Mouse (Mus musculus) hindbrain, embryonic 11.5 days (tissue): ENCODE results near the gene Gsn. TPM values are rescaled to one million over a fixed set of nuclear protein-coding genes. Genes with fewer than 3 reads are reported as not detected.

Source experiments
- ATAC-seq: fragments of 200-750 bp; cut with Nextera tagmentation; 2 replicates; pipeline ENCODE4 v1.8.0; 2017; ENCODE audit warnings: mild to moderate bottlenecking, moderate TSS enrichment, moderate library complexity; ENCODE audit not compliant: low FRiP score
- DNase-seq: peaks from one replicate; pipeline ENCODE4 v3.0.0-alpha.2; 2015; ENCODE audit warnings: low spot score
- H3K27ac ChIP-seq: fragments of 300-500 bp; sonication (generic); 2 replicates; pipeline ENCODE4 v1.5.1; 2014; ENCODE audit warnings: mild to moderate bottlenecking, low read depth, low read length
- H3K27me3 ChIP-seq: fragments of 300-500 bp; sonication (generic); 2 replicates; pipeline ENCODE4 v1.6.1; 2014; ENCODE audit warnings: mild to moderate bottlenecking, low read length, moderate library complexity, mixed read lengths; ENCODE audit not compliant: control insufficient read depth, insufficient read depth
- H3K36me3 ChIP-seq: fragments of 300-500 bp; sonication (generic); 2 replicates; pipeline ENCODE4 v1.6.1; 2014; ENCODE audit warnings: mild to moderate bottlenecking, low read length, moderate library complexity, mixed read lengths; ENCODE audit not compliant: control insufficient read depth, insufficient read depth
- H3K4me1 ChIP-seq: fragments of 300-500 bp; sonication (generic); replicated peaks from 2 replicates; pipeline ENCODE4 v1.6.1; 2014; ENCODE audit warnings: low read length, mixed read lengths; ENCODE audit not compliant: control insufficient read depth, insufficient read depth
- H3K4me2 ChIP-seq: fragments of 300-500 bp; sonication (generic); replicated peaks from 2 replicates; pipeline ENCODE4 v1.6.1; 2014; ENCODE audit warnings: mild to moderate bottlenecking, low read depth, low read length
- H3K4me3 ChIP-seq: fragments of 300-500 bp; sonication (generic); 2 replicates; pipeline ENCODE4 v1.5.1; 2014; ENCODE audit warnings: low read depth, low read length
- H3K9ac ChIP-seq: fragments of 300-500 bp; sonication (generic); 2 replicates; pipeline ENCODE4 v1.6.1; 2014; ENCODE audit warnings: low read depth, low read length
- H3K9me3 ChIP-seq: fragments of 300-500 bp; sonication (generic); 2 replicates; pipeline ENCODE4 v1.6.1; 2016; ENCODE audit warnings: low read length; ENCODE audit not compliant: control insufficient read depth
- WGBS: fragments of 180-500 bp; shearing (Covaris S2); extraction: QIAGEN DNeasy Blood & Tissue Kit; methylation state at CpG from one replicate; pipeline ENCODE4 v1.1.7; 2014; 5-methylcytosine and 5-hydroxymethylcytosine counted together
- polyA plus RNA-seq: library from polyadenylated mRNA; unstranded; fragments of >200 nt; fragmentation: Nextera tagmentation; extraction: Ambion mirVana; gene quantifications from 2 replicates; pipeline ENCODE4 v1.2.1, GENCODE M21; 2014

The Gsn gene
- polyA plus RNA-seq, 1 experiment from 2014 or later, result 40.2 TPM

DNA sequence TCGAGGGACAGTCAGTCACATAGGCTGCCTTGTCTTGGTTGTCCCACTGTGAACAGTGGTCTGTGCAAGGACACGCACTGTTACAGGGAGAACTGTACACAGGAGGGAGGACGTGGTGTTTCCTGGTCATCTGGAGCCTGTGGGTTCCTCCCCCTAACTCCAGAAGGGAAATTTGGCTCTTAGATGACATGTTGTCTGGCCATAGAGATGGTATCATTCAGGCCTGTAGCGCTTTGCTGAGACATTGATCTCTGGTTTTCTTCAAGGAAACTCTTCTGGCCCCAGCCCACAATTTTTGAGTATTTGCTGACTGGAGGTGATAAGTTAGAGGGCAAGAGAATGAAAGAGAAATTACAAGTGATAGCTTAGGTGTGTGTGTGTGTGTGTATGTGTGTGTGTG is 2.4 kb downstream of the Gsn start:
- 88% methylated on average over 4 of the region's 4 CpGs for WGBS
- Histone ChIP-seq H3K36me3 (no peaks in the 10 kb centered on the region), H3K27ac (no peak overlapping the region), H3K4me3 (no peak overlapping the region), H3K4me1 (no peaks in the 10 kb centered on the region; the same call in 1 of the 2 replicates), H3K27me3 (peaks cover 10% of the 10 kb centered on the region; the same call in 1 of the 2 replicates), H3K9ac (no peak overlapping the region), H3K9me3 (no peaks in the 10 kb centered on the region), H3K4me2 (no peak overlapping the region)
- no peak for DNase-seq
- no peak for ATAC-seq

DNA sequence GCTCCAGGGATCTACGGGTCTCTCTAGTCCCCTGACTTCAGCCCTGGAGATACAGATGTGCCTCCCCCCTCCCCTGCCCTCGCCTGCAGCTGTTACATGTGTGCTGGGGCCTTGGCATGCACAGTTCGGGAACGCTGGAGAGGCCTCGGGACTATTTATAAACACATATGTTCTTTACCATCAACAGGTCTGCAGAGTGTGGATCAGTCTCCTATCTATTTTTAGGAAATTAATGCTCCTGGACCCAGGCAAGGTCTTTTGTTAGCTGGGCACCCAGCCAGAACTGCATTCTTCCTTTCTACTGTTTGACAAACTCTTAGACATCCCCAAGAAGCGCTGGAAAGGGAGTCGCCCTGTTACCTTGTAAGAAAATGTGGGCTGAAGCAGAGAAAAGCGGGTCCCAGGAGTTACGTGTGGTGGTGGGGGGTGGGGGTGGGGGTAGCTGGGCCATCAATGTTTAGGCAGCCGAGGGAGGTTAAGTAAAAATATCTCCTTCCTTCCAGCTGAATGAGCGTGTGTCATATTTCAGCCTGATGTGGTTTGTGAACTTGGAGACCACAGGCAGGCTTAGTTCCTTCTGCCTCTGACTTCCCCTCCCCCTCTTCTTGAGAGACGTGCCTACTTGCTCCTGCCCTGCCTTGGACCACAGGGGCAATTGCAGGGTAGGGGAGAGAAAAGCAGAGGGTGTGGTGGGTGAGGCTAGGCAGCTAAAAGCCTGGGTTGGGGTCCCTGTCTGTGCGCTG is 3.3 kb downstream of the Gsn start:
- H3K27me3 ChIP-seq, result peaks cover 10% of the 10 kb centered on the region; the same call in 1 of the 2 replicates
- H3K4me3 ChIP-seq, result no peak overlapping the region
- no peak overlapping the region for H3K4me2 ChIP-seq
- H3K27ac ChIP-seq, result no peak overlapping the region
- DNase-seq (no peak), ATAC-seq (no peak)
- H3K9ac ChIP-seq, result no peak overlapping the region
- no peaks in the 10 kb centered on the region for H3K36me3 ChIP-seq
- no peaks in the 10 kb centered on the region; the same call in 1 of the 2 replicates for H3K4me1 ChIP-seq
- no peaks in the 10 kb centered on the region for H3K9me3 ChIP-seq
- WGBS, result 58% methylated on average over 13 of the region's 13 CpGs

DNA sequence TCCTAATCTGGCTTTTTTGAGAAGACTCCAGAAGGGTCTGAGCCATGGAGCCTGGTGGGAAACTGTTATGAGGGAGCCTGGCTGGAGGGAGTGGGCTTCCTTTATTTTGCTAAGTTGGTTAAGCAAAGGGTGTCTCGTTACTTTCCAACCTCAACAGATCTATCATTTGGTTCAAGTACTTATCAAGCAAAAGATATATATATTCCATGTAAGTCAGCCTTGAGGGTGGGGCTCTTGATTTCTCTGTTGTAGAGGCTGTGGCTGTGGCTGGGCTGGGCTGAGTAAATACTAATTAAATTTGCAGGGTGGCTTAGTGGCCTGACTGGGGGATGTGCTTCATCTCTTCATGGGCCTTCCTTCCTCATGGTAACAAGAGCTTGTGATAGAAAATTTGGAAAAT is 4.1 kb downstream of the Gsn start:
- Histone ChIP-seq H3K4me2 (no peak overlapping the region), H3K4me3 (no peak overlapping the region), H3K27me3 (peaks cover 10% of the 10 kb centered on the region; the same call in 1 of the 2 replicates), H3K27ac (no peak overlapping the region), H3K36me3 (no peaks in the 10 kb centered on the region), H3K9me3 (no peaks in the 10 kb centered on the region), H3K9ac (no peak overlapping the region), H3K4me1 (no peaks in the 10 kb centered on the region; the same call in 1 of the 2 replicates)
- ATAC-seq (no peak), DNase-seq (no peak)
- 68% methylated on average over 1 of the region's 1 CpGs for WGBS

DNA sequence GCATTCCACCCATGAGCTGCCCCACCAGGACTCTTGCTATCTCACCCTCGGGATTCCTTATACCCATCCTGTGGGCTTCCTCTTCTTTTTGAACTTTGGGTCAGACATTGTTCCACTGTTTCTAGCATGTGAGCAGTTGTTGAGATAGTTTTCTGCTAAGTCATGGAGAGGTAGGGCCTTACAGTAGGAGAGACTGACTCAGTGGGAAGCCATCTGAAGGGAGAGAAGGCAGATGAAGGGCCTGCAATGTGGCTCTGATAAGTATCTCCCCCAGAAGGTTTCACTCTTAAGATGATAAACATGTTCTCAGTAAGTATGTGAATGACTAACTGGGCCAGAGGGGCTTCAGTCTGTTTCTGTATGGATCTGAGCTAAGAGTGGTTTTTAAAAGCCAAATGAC is 7.9 kb downstream of the Gsn start:
- DNase-seq, result no peak
- no peak overlapping the region for H3K9ac ChIP-seq
- no peaks in the 10 kb centered on the region for H3K36me3 ChIP-seq
- no peak overlapping the region for H3K4me2 ChIP-seq
- 90% methylated on average over 1 of the region's 1 CpGs for WGBS
- no peak for ATAC-seq
- no peaks in the 10 kb centered on the region for H3K9me3 ChIP-seq
- no peaks in the 10 kb centered on the region for H3K27me3 ChIP-seq
- H3K27ac ChIP-seq, result no peak overlapping the region
- H3K4me1 ChIP-seq, result no peaks in the 10 kb centered on the region
- H3K4me3 ChIP-seq, result no peak overlapping the region

DNA sequence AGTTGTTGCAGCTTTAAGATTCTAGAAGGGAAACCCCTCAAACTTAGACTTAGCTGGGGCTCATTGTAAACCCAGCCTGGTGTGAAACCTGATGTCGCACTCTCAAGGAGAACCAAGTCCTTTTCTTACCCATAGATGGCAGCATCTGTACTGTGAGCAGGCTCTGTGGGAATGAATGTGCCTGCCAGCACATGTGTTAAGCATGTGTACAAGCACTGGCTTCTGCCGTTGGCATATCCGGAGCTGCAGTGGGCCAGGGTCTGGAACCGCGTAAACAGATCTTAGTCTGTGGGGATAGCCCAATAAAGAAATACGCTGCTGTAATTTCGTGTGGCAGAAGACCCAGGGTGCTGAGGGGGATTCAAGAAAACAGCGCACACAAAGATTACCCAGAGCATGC is 9.1 kb downstream of the Gsn start:
- Histone ChIP-seq H3K36me3 (no peaks in the 10 kb centered on the region), H3K9me3 (no peaks in the 10 kb centered on the region), H3K9ac (no peak overlapping the region), H3K27me3 (no peaks in the 10 kb centered on the region), H3K4me2 (no peak overlapping the region), H3K4me1 (no peaks in the 10 kb centered on the region; the same call in 1 of the 2 replicates), H3K27ac (no peak overlapping the region), H3K4me3 (no peak overlapping the region)
- WGBS, result 52% methylated on average over 8 of the region's 8 CpGs
- ATAC-seq, result peak; percentile 49; the same call in 1 of the 2 replicates
- DNase-seq, result peak; percentile 55

DNA sequence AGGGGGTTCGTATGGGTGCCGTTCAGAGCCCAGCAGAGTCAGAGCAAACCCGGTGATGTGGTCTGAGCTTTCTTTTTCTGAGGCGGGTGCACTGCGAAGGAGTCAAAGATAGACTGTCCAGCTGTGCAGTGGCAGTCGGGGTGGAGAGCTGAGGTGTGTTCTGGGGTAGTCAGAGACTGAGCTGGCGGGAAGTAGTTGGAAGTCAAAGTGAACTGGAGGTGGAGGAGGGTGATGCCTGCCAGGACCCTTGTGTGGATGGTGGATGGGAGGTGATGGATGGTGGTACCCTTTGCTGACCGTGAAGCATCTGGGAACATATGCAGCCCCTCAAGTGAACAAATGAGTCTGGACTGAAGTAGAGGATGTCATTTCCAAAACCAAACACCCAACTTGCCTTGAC is 9.6 kb downstream of the Gsn start:
- Histone ChIP-seq H3K9ac (no peak overlapping the region), H3K4me3 (no peak overlapping the region), H3K27me3 (no peaks in the 10 kb centered on the region), H3K36me3 (no peaks in the 10 kb centered on the region), H3K4me1 (no peaks in the 10 kb centered on the region; the same call in 1 of the 2 replicates), H3K9me3 (no peaks in the 10 kb centered on the region), H3K4me2 (no peak overlapping the region), H3K27ac (no peak overlapping the region)
- DNase-seq, result no peak
- ATAC-seq, result no peak
- 76% methylated on average over 8 of the region's 8 CpGs for WGBS

DNA sequence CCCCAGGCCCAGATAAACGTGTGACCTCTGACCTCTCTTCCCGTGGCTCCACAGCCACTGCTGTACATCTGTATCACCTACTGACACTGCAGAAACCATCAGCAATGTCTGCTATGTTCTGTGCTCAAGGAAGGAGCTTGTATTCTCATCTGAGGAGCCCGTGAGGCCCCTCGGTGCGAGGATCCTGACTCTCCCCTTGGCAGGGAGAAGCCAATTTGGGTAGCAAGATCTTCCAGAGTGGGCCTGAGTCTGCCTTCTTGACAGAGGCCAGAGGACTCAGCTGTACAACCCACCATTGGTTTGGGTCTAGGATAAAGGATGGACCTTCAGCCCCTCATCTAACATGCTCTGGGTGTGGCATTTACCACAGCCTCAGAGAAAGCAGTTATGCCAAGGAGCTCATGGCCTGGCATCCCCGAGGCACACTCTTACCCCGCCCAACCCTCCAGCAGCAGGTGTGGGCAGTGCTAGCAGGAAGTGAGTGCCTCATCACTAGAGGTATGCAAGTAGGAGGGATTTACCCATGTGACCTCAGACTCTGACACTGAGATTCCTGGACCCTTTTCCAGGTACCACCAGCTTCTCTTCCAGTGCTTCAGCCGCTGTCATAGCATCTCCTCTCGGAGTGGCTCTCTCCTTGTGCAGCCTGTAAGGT is 10.2 kb downstream of the Gsn start:
- Histone ChIP-seq H3K4me3 (no peak overlapping the region), H3K9me3 (no peaks in the 10 kb centered on the region), H3K27me3 (no peaks in the 10 kb centered on the region), H3K4me2 (no peak overlapping the region), H3K36me3 (no peaks in the 10 kb centered on the region), H3K27ac (no peak overlapping the region), H3K9ac (no peak overlapping the region), H3K4me1 (no peaks in the 10 kb centered on the region; the same call in 1 of the 2 replicates)
- ATAC-seq, result no peak
- 79% methylated on average over 9 of the region's 9 CpGs for WGBS
- DNase-seq, result no peak

DNA sequence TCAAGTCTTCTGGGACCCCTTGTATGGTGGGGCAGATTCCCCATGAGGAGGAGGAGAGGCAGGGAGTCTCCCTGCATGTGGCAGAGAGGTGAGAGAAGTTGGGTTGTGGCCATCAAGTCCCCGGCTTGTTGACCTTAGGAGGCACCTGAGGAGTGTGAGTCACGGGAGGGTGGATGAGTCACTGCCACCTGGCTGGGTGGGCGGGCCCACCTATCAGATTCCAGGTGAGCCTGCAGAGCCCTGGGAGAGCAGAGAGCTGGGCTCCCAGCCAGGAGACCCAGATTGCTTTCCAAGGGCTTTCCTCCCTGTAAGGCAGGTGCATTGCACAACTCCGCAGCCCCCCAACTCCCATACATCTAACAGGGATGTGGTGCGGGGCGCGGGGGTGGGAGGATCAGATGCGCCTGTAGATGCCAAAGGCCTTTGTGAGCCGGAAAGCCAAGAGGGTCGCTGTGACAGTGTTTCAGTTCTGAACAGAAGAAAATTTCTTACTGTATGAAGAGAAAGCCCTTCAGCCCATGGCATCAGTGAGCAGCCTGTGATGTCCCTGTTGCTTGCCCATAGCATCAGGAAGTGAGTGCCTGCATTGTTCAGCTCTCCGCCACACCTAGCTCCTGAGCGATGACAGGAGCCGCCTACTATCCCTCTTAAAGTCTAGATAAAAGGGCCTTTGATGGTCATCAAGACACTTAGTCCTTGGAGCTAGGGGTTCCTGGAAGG is 11.1 kb downstream of the Gsn start:
- Histone ChIP-seq H3K9me3 (no peaks in the 10 kb centered on the region), H3K4me3 (no peak overlapping the region), H3K27me3 (no peaks in the 10 kb centered on the region), H3K9ac (no peak overlapping the region), H3K4me1 (no peaks in the 10 kb centered on the region; the same call in 1 of the 2 replicates), H3K4me2 (no peak overlapping the region), H3K27ac (no peak overlapping the region), H3K36me3 (no peaks in the 10 kb centered on the region)
- ATAC-seq (no peak), DNase-seq (no peak)
- 88% methylated on average over 13 of the region's 13 CpGs for WGBS
